Mouse (Mus musculus) urinary bladder, postnatal 36 days (tissue): Measurements from ENCODE around the gene Msmb.
"Not testable (repeated sequence)": the region's sequence is repeated elsewhere in the genome, so short reads cannot be mapped to it uniquely, and the experiment has no call there.

Source experiments
- DNase-seq, 2 experiments: peaks; one replicate each; pipeline ENCODE4 v3.0.0; 2022; ENCODE audit warnings: low spot score in 2 of 2, mixed read lengths in 1 of 2

The Msmb gene

DNA sequence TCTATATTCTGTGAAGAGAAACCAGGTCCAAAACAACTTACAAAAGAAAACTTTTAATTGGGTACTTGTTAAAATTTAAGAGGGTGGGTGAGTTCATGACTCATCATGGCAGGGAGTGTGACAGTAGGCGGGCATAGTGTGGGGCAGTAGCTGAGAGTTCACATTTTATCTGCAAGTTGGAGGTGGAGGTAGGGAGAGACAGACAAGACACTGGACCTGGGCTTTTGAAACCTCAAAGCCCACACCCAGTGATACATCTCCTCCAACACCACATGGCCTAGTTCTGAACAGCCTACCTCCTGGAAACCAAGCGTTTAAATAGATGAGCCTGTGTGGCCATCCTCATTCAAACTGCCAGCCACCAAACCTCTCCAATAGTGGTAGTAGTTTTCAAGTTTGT is 33.5 kb downstream of the Msmb start:
- DNase-seq = no peak

DNA sequence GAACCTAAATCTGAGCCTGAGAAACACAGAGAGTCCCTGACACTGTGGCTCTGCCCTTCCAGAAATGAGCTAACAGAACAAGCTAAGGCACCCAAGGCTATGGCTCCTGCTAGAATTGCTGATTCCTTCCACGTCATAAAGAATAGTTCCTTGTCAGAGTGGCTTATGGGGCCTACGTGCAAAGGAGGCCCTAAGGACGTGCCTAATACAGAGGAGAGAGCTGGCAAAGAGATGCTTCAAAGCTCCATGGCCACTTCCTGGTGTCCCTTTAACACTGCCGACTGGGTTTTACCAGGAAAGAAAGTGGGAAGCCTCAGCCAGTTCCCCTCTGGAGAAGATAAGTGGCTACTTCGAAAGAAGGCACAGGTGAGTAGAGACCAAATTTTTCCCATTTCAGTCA is 34.8 kb downstream of the Msmb start:
- not testable (repeated sequence) for DNase-seq

DNA sequence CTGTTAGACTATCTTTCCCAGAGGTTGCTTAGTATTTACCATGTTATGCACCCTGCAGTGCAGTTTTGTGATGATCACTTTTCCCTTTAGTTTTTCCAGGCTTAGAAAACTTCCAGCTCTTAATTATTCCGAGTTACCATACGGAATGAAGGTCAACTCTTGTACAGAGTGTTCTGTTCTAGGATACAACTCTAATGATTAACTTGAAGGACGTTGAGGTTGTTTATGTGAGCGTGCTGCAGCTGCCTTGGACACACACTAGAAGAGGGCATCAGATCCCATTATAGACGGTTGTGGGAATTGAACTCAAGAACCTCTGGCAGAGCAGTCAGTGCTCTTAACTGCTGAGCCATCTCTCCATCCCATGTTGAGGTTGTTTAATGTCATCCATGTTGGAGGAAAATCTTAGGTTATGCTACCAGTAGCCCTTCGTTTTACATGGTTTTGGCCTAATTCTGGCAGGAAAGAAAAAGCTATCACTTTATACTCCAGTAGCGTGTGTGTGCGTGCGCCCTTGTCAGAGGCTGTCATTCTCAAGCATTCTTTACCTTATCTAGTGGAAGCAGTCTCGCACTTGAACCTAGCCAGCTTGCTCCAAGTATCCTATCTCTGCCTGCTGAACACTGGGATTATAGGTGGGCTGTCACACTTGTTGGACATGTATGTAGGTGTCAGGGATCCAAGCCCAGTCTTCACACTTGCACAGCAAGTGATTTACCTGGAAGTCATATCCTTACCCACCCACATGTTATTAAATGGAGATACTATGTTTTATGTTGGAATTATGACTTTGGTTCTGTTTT is 37.8 kb downstream of the Msmb start:
- no peak for DNase-seq

DNA sequence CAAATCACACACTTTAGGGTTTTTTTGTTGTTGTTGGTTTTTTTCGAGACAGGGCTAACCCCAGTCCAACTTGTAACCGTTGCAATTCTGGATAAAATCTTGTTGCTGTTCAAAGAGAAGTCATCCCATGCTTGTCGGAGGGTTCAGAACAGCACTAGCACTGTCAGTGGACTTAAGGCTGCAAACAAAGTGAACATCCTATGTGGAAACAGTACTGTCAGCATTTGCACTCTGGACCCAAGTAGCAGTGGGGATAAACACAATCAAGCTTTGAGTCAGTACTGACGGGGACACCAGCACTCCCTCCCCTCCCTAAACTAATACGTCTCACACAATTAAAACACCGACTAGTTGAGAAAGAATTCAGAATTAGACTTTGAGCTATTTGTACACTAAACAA is 39.0 kb downstream of the Msmb start:
- DNase-seq = no peak

DNA sequence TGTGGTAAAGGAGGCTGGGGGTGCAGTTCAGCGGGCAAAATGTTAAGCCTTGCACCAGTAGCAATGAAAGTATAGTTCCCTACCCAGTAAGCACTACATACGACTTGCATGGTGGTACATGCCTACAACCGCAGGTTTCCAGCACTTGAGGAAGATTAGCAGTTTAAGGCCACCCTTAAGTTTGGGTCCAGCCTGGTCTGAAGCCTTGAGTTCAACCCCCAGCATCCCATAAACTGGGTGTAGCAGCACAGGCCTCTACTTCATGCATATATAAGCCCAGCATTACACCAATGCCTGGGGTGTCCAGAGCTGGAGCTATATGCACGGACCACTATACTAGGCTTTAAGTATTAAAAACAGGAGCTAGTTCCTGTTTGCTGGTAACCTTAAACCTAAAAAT is 42.0 kb downstream of the Msmb start:
- no peak for DNase-seq

DNA sequence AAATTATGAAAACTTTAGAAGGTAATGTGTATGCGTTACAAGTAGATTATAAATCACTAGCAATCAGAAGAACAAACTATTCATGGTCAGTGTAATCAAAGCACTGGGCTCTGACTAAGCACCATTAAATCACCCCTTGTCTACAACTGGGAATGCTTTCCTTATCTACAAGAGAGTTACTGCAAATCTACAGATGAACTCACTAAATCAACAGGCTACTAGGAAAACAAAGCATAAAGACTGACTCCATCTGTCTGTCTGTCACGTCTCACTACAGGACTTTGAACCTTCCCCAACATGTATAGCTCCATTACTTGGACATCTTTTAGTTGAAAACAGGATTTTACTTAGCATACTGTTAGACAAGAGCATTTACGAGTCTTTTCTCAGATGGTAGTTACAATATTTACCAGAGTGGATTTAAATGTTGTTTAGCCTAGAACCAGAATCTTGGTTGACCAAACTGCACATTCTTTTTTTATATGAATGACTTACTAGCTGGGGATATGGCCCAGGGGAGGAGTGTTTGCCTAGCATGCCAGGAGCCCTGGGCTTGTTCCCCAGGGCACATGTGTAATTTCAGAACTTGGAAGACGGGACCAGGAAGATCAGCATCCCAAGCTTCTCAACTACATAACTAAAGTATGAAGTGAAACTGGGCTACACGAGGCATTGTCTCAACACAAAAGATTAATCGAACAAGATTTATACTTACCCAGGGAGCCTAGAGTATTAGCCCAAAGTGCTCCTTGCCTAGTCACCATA is 49.0 kb downstream of the Msmb start:
- DNase-seq = no peak

DNA sequence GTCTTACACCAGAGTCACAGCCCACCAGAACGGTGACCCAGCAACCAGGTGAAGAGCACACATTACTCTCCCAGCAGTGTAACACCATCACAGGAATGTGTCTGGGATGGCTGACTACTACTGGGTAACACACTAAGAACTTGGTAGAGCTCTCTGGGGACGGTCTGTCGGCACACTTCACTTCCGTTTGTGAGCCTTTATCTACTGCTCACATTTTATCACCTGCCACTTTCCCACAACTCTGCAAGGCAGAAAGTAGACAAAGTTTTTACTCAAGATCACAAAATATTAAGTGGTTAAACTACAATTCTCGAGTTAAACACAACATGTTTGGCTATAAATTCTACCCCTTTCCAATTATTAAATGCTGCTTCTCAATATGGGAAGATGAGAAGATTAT is 50.1 kb downstream of the Msmb start:
- no peak for DNase-seq

DNA sequence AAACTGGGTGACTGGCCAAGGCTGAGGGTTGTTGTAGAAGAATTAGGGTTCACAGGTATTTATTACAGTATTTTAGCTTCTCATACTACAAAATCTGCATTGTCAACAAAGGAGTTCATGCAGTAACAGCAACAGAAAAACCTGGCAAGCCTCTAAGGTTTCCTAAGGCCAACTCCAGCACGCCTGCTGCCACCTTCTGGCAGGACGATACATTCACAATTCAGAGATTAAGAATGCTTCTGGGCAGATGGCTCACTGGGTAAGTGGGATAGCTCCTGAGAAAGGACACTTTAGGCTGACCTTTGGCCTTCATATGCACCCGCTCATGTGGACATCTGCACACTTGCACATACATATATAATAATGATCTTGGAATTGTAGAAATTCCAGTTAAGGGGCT is 50.6 kb downstream of the Msmb start:
- DNase-seq = peak; percentile 15 to 60

DNA sequence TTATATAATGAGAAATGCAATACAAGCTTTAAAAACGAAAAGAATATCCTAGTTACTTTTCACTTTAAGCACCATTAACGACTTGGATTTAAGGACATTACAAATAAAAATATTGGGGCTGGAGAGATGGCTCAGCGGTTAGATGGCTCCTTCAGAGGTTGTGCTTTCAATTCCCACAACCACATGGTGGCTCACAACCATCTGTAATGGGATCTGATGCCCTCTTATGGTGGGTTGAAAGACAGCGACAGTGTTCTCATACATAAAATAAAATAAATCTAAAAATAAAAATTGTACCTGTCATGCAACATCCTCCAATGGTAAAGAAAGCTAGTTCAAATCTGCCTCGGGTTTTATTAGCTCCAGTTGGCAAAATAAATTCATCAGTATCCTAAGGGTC is 51.7 kb downstream of the Msmb start:
- DNase-seq = not testable (repeated sequence)

DNA sequence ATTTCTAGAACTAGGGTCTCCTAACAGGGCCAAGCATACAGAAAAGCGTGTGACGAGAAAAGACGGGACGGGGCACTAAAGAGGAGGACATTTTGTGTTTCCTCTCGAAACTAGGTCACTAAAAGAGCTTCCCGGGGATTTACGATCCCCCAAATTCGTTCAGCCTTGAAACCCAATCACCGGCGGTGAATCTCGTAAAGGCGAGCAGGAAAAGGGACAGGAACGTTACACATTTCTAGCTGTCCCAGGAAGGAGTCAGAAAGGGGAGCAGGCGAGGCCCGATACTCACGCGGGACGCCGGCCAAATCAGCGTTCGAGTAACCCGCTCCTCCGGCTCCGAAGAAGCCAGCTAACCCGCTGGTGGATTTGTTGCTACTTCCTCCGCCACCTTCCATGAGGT is 59.5 kb downstream of the Msmb start:
- DNase-seq = no peak

DNA sequence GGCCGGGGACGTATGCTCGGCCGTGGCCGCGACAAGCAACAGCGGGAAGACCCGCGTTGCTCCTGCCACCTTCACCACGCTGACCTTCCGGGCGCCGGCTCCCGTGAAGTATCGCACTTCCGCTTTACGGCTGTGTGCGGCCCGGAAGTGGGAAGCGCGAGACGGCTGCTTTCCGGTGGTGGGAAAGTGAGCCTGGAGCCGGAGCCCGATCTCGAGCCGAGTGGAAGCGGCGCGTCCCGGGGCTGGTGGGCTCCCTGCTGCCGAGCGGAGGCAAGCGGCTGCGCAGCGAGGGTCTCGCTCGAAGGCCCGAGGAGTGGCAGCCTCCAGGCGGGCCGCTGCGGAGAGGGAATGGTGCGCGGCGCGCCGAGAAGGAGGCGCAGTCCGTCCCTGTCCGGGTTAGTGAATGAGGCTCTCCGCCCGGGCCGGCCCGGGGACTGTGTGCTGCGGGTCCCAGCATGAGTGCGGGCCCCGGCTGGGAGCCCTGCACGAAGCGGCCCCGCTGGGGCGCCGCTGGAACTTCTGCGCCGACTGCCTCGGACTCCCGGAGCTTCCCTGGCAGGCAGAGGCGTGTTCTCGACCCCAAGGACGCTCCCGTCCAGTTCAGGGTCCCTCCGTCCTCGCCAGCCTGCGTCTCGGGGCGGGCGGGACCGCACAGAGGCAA is 60.1 kb downstream of the Msmb start, which contains the start of the genes Timm23 and Parg:
Gene Timm23, minus strand, starts transcription at position 108 of the 661 bp plus-strand sequence.
Gene Parg, plus strand, starts transcription at position 159 of the 661 bp plus-strand sequence.
- peak; percentile 80 to 89 for DNase-seq
